Mouse (Mus musculus) liver, embryonic 11.5 days (tissue): ENCODE results near the gene Tmem138. TPM values are rescaled to one million over a fixed set of nuclear protein-coding genes. Genes with fewer than 3 reads are reported as not detected.

Experiments
- ATAC-seq: fragments of 200-750 bp; cut with Nextera tagmentation; replicated peaks from 2 replicates; pipeline ENCODE4 v1.8.0; 2017; ENCODE audit warnings: moderate number of reproducible peaks, mild to moderate bottlenecking, moderate TSS enrichment, moderate library complexity; ENCODE audit not compliant: low FRiP score
- DNase-seq: peaks from one replicate; pipeline ENCODE4 v3.0.0-alpha.2; 2017; ENCODE audit warnings: low spot score
- H3K27ac ChIP-seq: fragments of 300-500 bp; sonication (generic); 2 replicates; pipeline ENCODE4 v1.5.1; 2014; ENCODE audit warnings: mild to moderate bottlenecking, low read depth, low read length, control low read depth
- H3K27me3 ChIP-seq: fragments of 300-500 bp; sonication (generic); replicated peaks from 2 replicates; pipeline ENCODE4 v1.6.1; 2014; ENCODE audit warnings: low read length, mixed read lengths; ENCODE audit not compliant: control insufficient read depth, insufficient read depth
- H3K36me3 ChIP-seq: fragments of 300-500 bp; sonication (generic); 2 replicates; pipeline ENCODE4 v1.6.1; 2014; ENCODE audit warnings: mild to moderate bottlenecking, low read length, moderate library complexity, mixed read lengths; ENCODE audit not compliant: control insufficient read depth, insufficient read depth
- H3K4me1 ChIP-seq: fragments of 300-500 bp; sonication (generic); replicated peaks from 2 replicates; pipeline ENCODE4 v1.6.1; 2014; ENCODE audit warnings: low read length, mixed read lengths; ENCODE audit not compliant: control insufficient read depth, insufficient read depth
- H3K4me2 ChIP-seq: fragments of 300-500 bp; sonication (generic); 2 replicates; pipeline ENCODE4 v1.6.1; 2014; ENCODE audit warnings: mild to moderate bottlenecking, control low read depth, moderate library complexity
- H3K4me3 ChIP-seq: fragments of 300-500 bp; sonication (generic); 2 replicates; pipeline ENCODE4 v1.5.1; 2014; ENCODE audit warnings: low read depth, low read length, control low read depth
- H3K9ac ChIP-seq: fragments of 300-500 bp; sonication (generic); 2 replicates; pipeline ENCODE4 v1.6.1; 2014; ENCODE audit warnings: low read depth, low read length, control low read depth
- H3K9me3 ChIP-seq: fragments of 300-500 bp; sonication (generic); 2 replicates; pipeline ENCODE4 v1.6.1; 2016; ENCODE audit warnings: low read length, inconsistent platforms, mixed read lengths; ENCODE audit not compliant: control insufficient read depth
- WGBS: fragments of 180-500 bp; shearing (Covaris S2); extraction: QIAGEN DNeasy Blood & Tissue Kit; methylation state at CpG from one replicate; pipeline ENCODE4 v1.1.7; 2014; 5-methylcytosine and 5-hydroxymethylcytosine counted together
- polyA plus RNA-seq: library from polyadenylated mRNA; unstranded; fragments of >200 nt; fragmentation: Nextera tagmentation; extraction: Ambion mirVana; gene quantifications from 2 replicates; pipeline ENCODE4 v1.2.1, GENCODE M21; 2014

Tmem138 gene
- polyA plus RNA-seq, 1 experiment from 2014 or later = 33.3 TPM

- Histone ChIP-seq H3K4me1 (peaks cover 28% of the 10 kb centered on the region), H3K36me3 (peaks cover 12% of the 10 kb centered on the region), H3K9ac (peak within 1 kb of the TSS; percentile 94), H3K4me2 (peak within 1 kb of the TSS; percentile 88), H3K27me3 (no peaks in the 10 kb centered on the region), H3K27ac (peak within 1 kb of the TSS; percentile 97), H3K4me3 (peak within 1 kb of the TSS; percentile 96), H3K9me3 (no peaks in the 10 kb centered on the region)
- ATAC-seq (no peak), DNase-seq (no peak)
- WGBS = 0% methylated on average over 11 of the region's 11 CpGs
Measured at GRCm38 (mm10) chr19:10525910-10526309, 51.3 kb downstream of the Tmem138 start, which contains the start of gene Sdhaf2. Sdhaf2 (minus strand) TSS chr19:10526142.

- ATAC-seq = peak; percentile 92
- Histone ChIP-seq H3K27me3 (no peaks in the 10 kb centered on the region), H3K4me1 (peaks cover 31% of the 10 kb centered on the region)
Measured at GRCm38 (mm10) chr19:10525106-10525901, 51.9 kb downstream of the Tmem138 start, which contains the start of gene Cpsf7. Cpsf7 (plus strand) TSS chr19:10525266.

GRCm38 (mm10) chr19:10524784-10525105 is 52.4 kb downstream of the Tmem138 start:
- WGBS = under 1% methylated on average over 19 of the region's 19 CpGs
- H3K9ac ChIP-seq = peak overlapping the region; percentile 94
- peak overlapping the region; percentile 76 for H3K4me2 ChIP-seq
- H3K27ac ChIP-seq = peak overlapping the region; percentile 97
- ATAC-seq = no peak
- H3K4me1 ChIP-seq = peaks cover 32% of the 10 kb centered on the region
- H3K27me3 ChIP-seq = no peaks in the 10 kb centered on the region
- H3K36me3 ChIP-seq = peaks cover 9% of the 10 kb centered on the region; the same call in 1 of the 2 replicates
- no peak for DNase-seq
- H3K4me3 ChIP-seq = peak overlapping the region; percentile 96
- no peaks in the 10 kb centered on the region for H3K9me3 ChIP-seq

More at GRCm38 (mm10) chr19:10525106-10525901, 51.9 kb downstream of the Tmem138 start, which contains the start of gene Cpsf7:
- peak within 1 kb of the TSS; percentile 88 for H3K4me2 ChIP-seq
- peak within 1 kb of the TSS; percentile 94 for H3K9ac ChIP-seq
- peak; percentile 92 for DNase-seq
- WGBS = under 1% methylated on average over 90 of the region's 93 CpGs
- peak within 1 kb of the TSS; percentile 97 for H3K27ac ChIP-seq
- no peaks in the 10 kb centered on the region for H3K9me3 ChIP-seq
- H3K36me3 ChIP-seq = peaks cover 12% of the 10 kb centered on the region
- H3K4me3 ChIP-seq = peak within 1 kb of the TSS; percentile 96

- H3K4me3 ChIP-seq = peak overlapping the region; percentile 96
- H3K4me1 ChIP-seq = peaks cover 34% of the 10 kb centered on the region
- ATAC-seq (no peak), DNase-seq (no peak)
- WGBS = 49% methylated on average over 5 of the region's 5 CpGs
- peak overlapping the region; percentile 57 for H3K9ac ChIP-seq
- peak overlapping the region; percentile 83 for H3K27ac ChIP-seq
- no peaks in the 10 kb centered on the region for H3K9me3 ChIP-seq
- no peaks in the 10 kb centered on the region for H3K27me3 ChIP-seq
- peak overlapping the region; percentile 76 for H3K4me2 ChIP-seq
- H3K36me3 ChIP-seq = peaks cover 6% of the 10 kb centered on the region; the same call in 1 of the 2 replicates
Measured at GRCm38 (mm10) chr19:10523483-10524080, 53.6 kb downstream of the Tmem138 start.

GRCm38 (mm10) chr19:10521926-10522325 is 55.2 kb downstream of the Tmem138 start:
- WGBS = 78% methylated on average over 1 of the region's 1 CpGs
- no peaks in the 10 kb centered on the region for H3K9me3 ChIP-seq

More at GRCm38 (mm10) chr19:10521926-10522325, 55.2 kb downstream of the Tmem138 start:
- no peak overlapping the region for H3K4me3 ChIP-seq
- H3K36me3 ChIP-seq = peaks cover 6% of the 10 kb centered on the region; the same call in 1 of the 2 replicates
- H3K27me3 ChIP-seq = no peaks in the 10 kb centered on the region
- no peak overlapping the region for H3K27ac ChIP-seq
- ATAC-seq = no peak
- no peak overlapping the region for H3K4me2 ChIP-seq
- H3K9ac ChIP-seq = no peak overlapping the region
- DNase-seq = no peak
- H3K4me1 ChIP-seq = peaks cover 31% of the 10 kb centered on the region

Other genes starting within 250 kb of the Tmem138 start
- gene Syt7, start 188.3 kb downstream of the Tmem138 start, polyA plus RNA-seq = 1.2 and 1.4 TPM in 2 replicates
- 0.14 TPM in 1 of 2 replicates, not detected in the other for gene Lrrc10b, start 119.9 kb downstream of the Tmem138 start, polyA plus RNA-seq
- 0.12 TPM in 1 of 2 replicates, not detected in the other for gene Ppp1r32, start 94.4 kb downstream of the Tmem138 start, polyA plus RNA-seq
- gene Cpsf7, start 52.1 kb downstream of the Tmem138 start, polyA plus RNA-seq = 42.6 and 44.8 TPM in 2 replicates
- 60.4 and 63.0 TPM in 2 replicates for gene Sdhaf2, start 51.2 kb downstream of the Tmem138 start, polyA plus RNA-seq
- 33.7 and 35.9 TPM in 2 replicates for gene Tmem216, start 21.1 kb downstream of the Tmem138 start, polyA plus RNA-seq
- 14.9 and 18.5 TPM in 2 replicates for gene Cyb561a3, start 190 bp downstream of the Tmem138 start, polyA plus RNA-seq
- 311 and 347 TPM in 2 replicates for gene Ddb1, start 28.0 kb upstream of the Tmem138 start, polyA plus RNA-seq
- gene Tkfc, start 28.3 kb upstream of the Tmem138 start, polyA plus RNA-seq = 16.1 and 16.2 TPM in 2 replicates
- gene Vwce, start 56.9 kb upstream of the Tmem138 start, polyA plus RNA-seq = 7.8 and 10.4 TPM in 2 replicates
- not detected in 2 replicates for gene Pga5, start 100.7 kb upstream of the Tmem138 start, polyA plus RNA-seq
- 23.2 TPM in 2 replicates for gene Vps37c, start 111.4 kb upstream of the Tmem138 start, polyA plus RNA-seq
- 0.05 TPM in 1 of 2 replicates, not detected in the other for gene Cd5, start 161.6 kb upstream of the Tmem138 start, polyA plus RNA-seq